Mouse (Mus musculus): ENCODE results near the gene Olfr710. TPM values are rescaled to one million over a fixed set of nuclear protein-coding genes. Genes with fewer than 3 reads are reported as not detected.
A peak's percentile ranks its signal among the peaks of the same experiment; 100 is the strongest.
"Not testable (repeated sequence)": the region's sequence is repeated elsewhere in the genome, so short reads cannot be mapped to it uniquely, and the experiment has no call there.

The Olfr710 gene
- total RNA-seq (2014; rRNA removed), result not detected in 2 replicates
- polyA plus RNA-seq (2012; rRNA removed), result not detected in 2 replicates

DNA sequence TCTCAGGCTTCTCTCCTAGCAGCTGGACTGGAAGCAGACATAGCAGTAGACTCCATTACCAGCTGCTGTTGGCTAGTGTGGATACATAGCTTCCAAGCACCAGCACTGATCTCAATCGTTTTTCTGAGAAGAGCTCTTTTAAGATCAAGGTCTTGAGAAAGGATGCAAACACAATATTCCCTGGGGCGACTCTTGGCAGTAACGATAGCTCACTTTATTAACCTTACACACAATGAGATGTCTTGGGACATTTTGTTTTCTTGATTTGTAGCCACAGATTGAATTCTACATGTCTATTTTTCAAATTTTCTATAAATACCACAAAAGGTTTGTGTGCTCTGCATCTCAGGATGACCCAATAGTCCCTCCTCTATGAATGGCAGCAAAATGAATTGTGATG lies at the start of gene Olfr710:
TSS of gene Olfr710 (minus strand) at position 101 of the 400 bp plus-strand sequence.
- no peaks in the 10 kb centered on the region for H3K36me3 ChIP-seq (ENCODE audit: control insufficient read depth, insufficient read depth, low read length)
- H3K27ac ChIP-seq (replicated peaks; ENCODE audit: insufficient read depth, low read depth, low read length), result no peak within 1 kb of the TSS
- H3K9ac ChIP-seq (ENCODE audit: low read depth, low read length), result no peak within 1 kb of the TSS
- DNase-seq (ENCODE audit: extremely low read depth, low read depth, low spot score), result no peak
- H3K4me1 ChIP-seq (ENCODE audit: control insufficient read depth, insufficient read depth, low read length), result no peaks in the 10 kb centered on the region
- TF ChIP-seq CTCF (IDR thresholded peaks at IDR 0.05; ENCODE audit: low read depth, low read length) (no peak), POLR2A (IDR thresholded peaks at IDR 0.05; ENCODE audit: extremely low read depth, insufficient read depth, low read length) (no peak)
- H3K4me3 ChIP-seq (ENCODE audit: insufficient read depth, low read depth, low read length), result no peak within 1 kb of the TSS
- no peaks in the 10 kb centered on the region for H3K27me3 ChIP-seq (ENCODE audit: control insufficient read depth, insufficient read depth, low read length)
- WGBS, result 71% methylated on average over 3 of the region's 3 CpGs
- H3K79me2 ChIP-seq (ENCODE audit: control insufficient read depth, insufficient read depth, low read length), result no peaks in the 10 kb centered on the region

DNA sequence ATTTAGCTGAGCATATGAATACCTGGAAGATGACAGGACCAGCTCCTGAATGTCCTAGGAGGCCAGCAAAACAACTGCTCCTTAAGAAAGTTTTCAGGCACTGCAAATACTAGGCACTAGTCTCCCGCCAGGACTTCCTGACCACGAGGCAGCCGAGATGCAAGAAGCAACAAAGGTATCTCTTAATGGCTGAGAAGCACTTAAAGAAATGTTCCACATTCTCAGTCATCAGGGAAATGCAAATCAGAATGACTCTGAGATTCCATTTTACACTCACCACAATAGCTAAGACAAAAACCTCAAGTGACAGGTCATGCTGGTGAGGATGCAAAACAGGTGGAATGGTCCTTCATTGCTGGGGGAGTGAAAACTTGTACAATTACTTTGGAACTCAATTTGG lies 37.1 kb upstream of the Olfr710 start:
- Histone ChIP-seq H3K36me3 (ENCODE audit: control insufficient read depth, insufficient read depth, low read length) (no peaks in the 10 kb centered on the region), H3K9ac (ENCODE audit: low read depth, low read length) (no peak overlapping the region), H3K4me1 (ENCODE audit: control insufficient read depth, insufficient read depth, low read length) (no peaks in the 10 kb centered on the region), H3K27me3 (ENCODE audit: control insufficient read depth, insufficient read depth, low read length) (no peaks in the 10 kb centered on the region), H3K4me3 (ENCODE audit: insufficient read depth, low read depth, low read length) (no peak overlapping the region), H3K79me2 (ENCODE audit: control insufficient read depth, insufficient read depth, low read length) (no peaks in the 10 kb centered on the region), H3K27ac (replicated peaks; ENCODE audit: insufficient read depth, low read depth, low read length) (no peak overlapping the region)
- TF ChIP-seq POLR2A (IDR thresholded peaks at IDR 0.05; ENCODE audit: extremely low read depth, insufficient read depth, low read length), result no peak
- TF ChIP-seq CTCF (IDR thresholded peaks at IDR 0.05; ENCODE audit: low read depth, low read length), result no peak
- 88% methylated on average over 3 of the region's 3 CpGs for WGBS
- DNase-seq (ENCODE audit: extremely low read depth, low read depth, low spot score), result no peak

DNA sequence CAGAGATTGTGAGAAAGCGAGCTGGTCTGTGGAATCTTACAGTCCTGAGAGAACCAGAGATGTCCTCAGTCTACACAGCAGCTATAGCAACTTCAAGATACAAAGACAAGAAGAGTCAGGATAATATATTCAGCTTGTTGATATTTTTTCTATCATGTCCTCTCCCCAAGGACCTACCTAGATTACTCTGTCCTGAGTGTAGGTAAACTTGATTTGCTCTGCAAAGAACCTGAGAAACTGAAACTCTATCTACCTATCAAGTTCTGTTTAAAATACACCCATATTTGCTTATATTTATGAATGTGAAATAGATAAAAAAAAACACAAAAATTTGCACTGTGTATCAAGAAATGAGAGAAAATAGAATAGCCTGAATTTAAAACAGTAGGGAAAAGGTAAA lies 27.2 kb upstream of the Olfr710 start, which contains the start of gene Olfr711:
TSS of gene Olfr711 (minus strand) at position 101 of the 400 bp plus-strand sequence.
- H3K27ac ChIP-seq (replicated peaks; ENCODE audit: insufficient read depth, low read depth, low read length), result no peak within 1 kb of the TSS
- H3K9ac ChIP-seq (ENCODE audit: low read depth, low read length), result no peak within 1 kb of the TSS
- TF ChIP-seq POLR2A (IDR thresholded peaks at IDR 0.05; ENCODE audit: extremely low read depth, insufficient read depth, low read length) (no peak), CTCF (IDR thresholded peaks at IDR 0.05; ENCODE audit: low read depth, low read length) (no peak)
- H3K27me3 ChIP-seq (ENCODE audit: control insufficient read depth, insufficient read depth, low read length), result no peaks in the 10 kb centered on the region
- H3K4me1 ChIP-seq (ENCODE audit: control insufficient read depth, insufficient read depth, low read length), result no peaks in the 10 kb centered on the region
- H3K36me3 ChIP-seq (ENCODE audit: control insufficient read depth, insufficient read depth, low read length), result no peaks in the 10 kb centered on the region
- 44% methylated on average over 1 of the region's 1 CpGs for WGBS
- DNase-seq (ENCODE audit: extremely low read depth, low read depth, low spot score), result no peak
- H3K79me2 ChIP-seq (ENCODE audit: control insufficient read depth, insufficient read depth, low read length), result no peaks in the 10 kb centered on the region
- no peak within 1 kb of the TSS for H3K4me3 ChIP-seq (ENCODE audit: insufficient read depth, low read depth, low read length)

DNA sequence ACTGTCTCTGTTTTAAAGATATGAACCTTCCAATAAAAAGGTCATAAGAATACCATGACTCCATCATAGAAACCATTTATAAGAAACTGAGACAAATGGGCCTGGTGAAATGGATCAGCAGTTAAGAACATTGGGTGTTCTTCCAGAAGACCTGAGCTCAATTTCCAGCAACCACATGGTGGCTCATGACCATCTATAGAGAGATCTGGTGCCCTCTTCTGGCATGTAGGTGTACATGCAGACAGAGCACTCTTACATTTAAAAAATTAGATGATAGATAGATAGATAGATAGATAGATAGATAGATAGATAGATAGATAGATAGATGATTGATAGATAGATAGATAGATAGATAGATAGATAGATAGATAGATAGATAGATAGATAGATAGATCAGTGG lies 19.4 kb upstream of the Olfr710 start:
- not testable (repeated sequence) for H3K4me1 ChIP-seq (ENCODE audit: control insufficient read depth, insufficient read depth, low read length); H3K4me3 ChIP-seq (ENCODE audit: insufficient read depth, low read depth, low read length); H3K9ac ChIP-seq (ENCODE audit: low read depth, low read length); H3K36me3 ChIP-seq (ENCODE audit: control insufficient read depth, insufficient read depth, low read length); H3K27ac ChIP-seq (replicated peaks; ENCODE audit: insufficient read depth, low read depth, low read length); H3K27me3 ChIP-seq (ENCODE audit: control insufficient read depth, insufficient read depth, low read length); H3K79me2 ChIP-seq (ENCODE audit: control insufficient read depth, insufficient read depth, low read length)
- TF ChIP-seq CTCF (IDR thresholded peaks at IDR 0.05; ENCODE audit: low read depth, low read length), result 0 out of 2 replicates have a peak, but pooled peaks have one; percentile 17
- peak; percentile 21 for DNase-seq (ENCODE audit: extremely low read depth, low read depth, low spot score)

DNA sequence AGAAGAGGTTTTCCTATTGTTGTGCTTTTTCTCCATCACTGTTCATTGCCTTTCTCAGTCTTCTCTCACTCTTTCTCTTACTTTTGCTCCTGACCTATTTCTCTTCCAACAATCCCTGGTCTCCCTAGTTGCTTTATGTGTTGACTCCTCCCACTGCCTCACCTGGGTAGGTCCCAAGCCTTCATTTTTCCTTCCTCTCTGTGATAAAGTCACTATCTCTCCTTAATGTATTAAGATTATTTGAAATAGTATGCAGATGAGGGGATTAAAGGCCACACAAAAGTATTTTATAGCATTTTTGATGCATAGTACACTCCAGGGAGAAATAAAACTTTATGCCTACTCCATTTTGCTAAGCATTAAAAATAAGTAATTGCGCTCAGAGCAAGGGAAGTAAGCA lies 15.7 kb upstream of the Olfr710 start, which contains the start of gene Olfr6:
TSS of gene Olfr6 (minus strand) at position 101 of the 400 bp plus-strand sequence.
- no peaks in the 10 kb centered on the region for H3K36me3 ChIP-seq (ENCODE audit: control insufficient read depth, insufficient read depth, low read length)
- no peaks in the 10 kb centered on the region for H3K4me1 ChIP-seq (ENCODE audit: control insufficient read depth, insufficient read depth, low read length)
- H3K4me3 ChIP-seq (ENCODE audit: insufficient read depth, low read depth, low read length), result no peak within 1 kb of the TSS
- TF ChIP-seq CTCF (IDR thresholded peaks at IDR 0.05; ENCODE audit: low read depth, low read length), result no peak
- TF ChIP-seq POLR2A (IDR thresholded peaks at IDR 0.05; ENCODE audit: extremely low read depth, insufficient read depth, low read length), result no peak
- no peaks in the 10 kb centered on the region for H3K79me2 ChIP-seq (ENCODE audit: control insufficient read depth, insufficient read depth, low read length)
- no peak within 1 kb of the TSS for H3K9ac ChIP-seq (ENCODE audit: low read depth, low read length)
- DNase-seq (ENCODE audit: extremely low read depth, low read depth, low spot score), result no peak
- no peak within 1 kb of the TSS for H3K27ac ChIP-seq (replicated peaks; ENCODE audit: insufficient read depth, low read depth, low read length)
- 75% methylated on average over 1 of the region's 1 CpGs for WGBS
- H3K27me3 ChIP-seq (ENCODE audit: control insufficient read depth, insufficient read depth, low read length), result no peaks in the 10 kb centered on the region

DNA sequence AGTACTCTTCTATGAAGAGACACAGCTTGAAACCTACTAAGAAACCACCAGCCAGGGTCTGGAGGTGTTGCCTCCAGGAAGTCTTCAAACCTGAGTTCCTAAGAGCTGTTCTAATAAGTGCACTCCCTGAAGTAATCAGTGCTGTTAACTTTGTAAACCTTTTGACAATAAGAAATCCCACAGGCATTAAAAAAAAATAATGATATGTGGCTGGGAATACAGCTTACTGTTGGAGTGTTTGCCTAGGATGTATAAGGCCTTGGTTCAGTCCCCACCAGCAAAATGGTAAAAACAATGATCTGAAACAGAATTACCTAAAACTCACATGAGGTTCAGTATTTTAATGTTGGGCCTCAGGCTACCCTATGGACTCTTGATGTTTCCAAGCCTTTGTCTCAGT lies 16.0 kb downstream of the Olfr710 start, which contains the start of gene Olfr709-ps1:
TSS of gene Olfr709-ps1 (minus strand) at position 101 of the 400 bp plus-strand sequence.
- Histone ChIP-seq H3K79me2 (ENCODE audit: control insufficient read depth, insufficient read depth, low read length) (no peaks in the 10 kb centered on the region), H3K9ac (ENCODE audit: low read depth, low read length) (no peak within 1 kb of the TSS), H3K27me3 (ENCODE audit: control insufficient read depth, insufficient read depth, low read length) (no peaks in the 10 kb centered on the region), H3K36me3 (ENCODE audit: control insufficient read depth, insufficient read depth, low read length) (no peaks in the 10 kb centered on the region), H3K27ac (replicated peaks; ENCODE audit: insufficient read depth, low read depth, low read length) (no peak within 1 kb of the TSS), H3K4me1 (ENCODE audit: control insufficient read depth, insufficient read depth, low read length) (no peaks in the 10 kb centered on the region), H3K4me3 (ENCODE audit: insufficient read depth, low read depth, low read length) (no peak within 1 kb of the TSS)
- no peak for DNase-seq (ENCODE audit: extremely low read depth, low read depth, low spot score)
- no peak for TF ChIP-seq POLR2A (IDR thresholded peaks at IDR 0.05; ENCODE audit: extremely low read depth, insufficient read depth, low read length)
- TF ChIP-seq CTCF (IDR thresholded peaks at IDR 0.05; ENCODE audit: low read depth, low read length), result no peak

DNA sequence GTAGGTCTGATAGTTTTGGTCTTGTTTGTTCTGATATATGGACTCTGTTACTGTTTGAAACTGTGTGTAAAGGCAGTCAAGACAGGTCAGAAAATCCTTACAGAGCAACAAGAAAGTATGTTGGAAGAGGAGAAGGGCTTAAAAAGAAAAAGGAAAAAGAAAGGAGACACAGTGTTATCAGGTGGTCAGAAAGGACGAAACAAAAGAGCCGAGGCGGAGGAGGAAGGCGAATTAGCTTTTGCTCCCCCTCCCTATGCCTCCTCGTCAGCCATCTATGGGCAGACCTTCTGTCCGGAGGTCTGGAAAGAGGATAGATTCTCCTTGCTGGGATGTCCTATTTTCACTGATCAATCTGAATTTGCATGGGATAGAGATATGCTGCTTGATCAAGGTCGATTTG lies 27.2 kb downstream of the Olfr710 start:
- not testable (repeated sequence) for H3K4me3 ChIP-seq (ENCODE audit: insufficient read depth, low read depth, low read length); H3K27ac ChIP-seq (replicated peaks; ENCODE audit: insufficient read depth, low read depth, low read length); H3K4me1 ChIP-seq (ENCODE audit: control insufficient read depth, insufficient read depth, low read length); H3K9ac ChIP-seq (ENCODE audit: low read depth, low read length); DNase-seq (ENCODE audit: extremely low read depth, low read depth, low spot score); H3K36me3 ChIP-seq (ENCODE audit: control insufficient read depth, insufficient read depth, low read length); H3K79me2 ChIP-seq (ENCODE audit: control insufficient read depth, insufficient read depth, low read length); H3K27me3 ChIP-seq (ENCODE audit: control insufficient read depth, insufficient read depth, low read length)
- 88% methylated on average over 7 of the region's 7 CpGs for WGBS

Data from liver, adult 2 months (tissue).